Mouse (Mus musculus) limb, embryonic 14.5 days (tissue): ENCODE data around the gene N6amt1. TPM values are rescaled to one million over a fixed set of nuclear protein-coding genes. Genes with fewer than 3 reads are reported as not detected.

Experiments used
- ATAC-seq: fragments of 200-750 bp; cut with Nextera tagmentation; 2 replicates; pipeline ENCODE4 v1.8.0; 2017; ENCODE audit warnings: low read depth, moderate number of reproducible peaks, moderate TSS enrichment; ENCODE audit not compliant: low FRiP score
- DNase-seq: peaks from one replicate; pipeline ENCODE4 v3.0.0-alpha.2; 2015; ENCODE audit warnings: low spot score
- H3K27ac ChIP-seq: fragments of 300-500 bp; sonication (generic); replicated peaks from 2 replicates; pipeline ENCODE4 v1.5.1; 2014; ENCODE audit warnings: low read depth, mild to moderate bottlenecking, low read length, moderate library complexity, mixed read lengths
- H3K27me3 ChIP-seq: fragments of 300-500 bp; sonication (generic); 2 replicates; pipeline ENCODE4 v1.6.1; 2014; ENCODE audit warnings: low read length, mixed read lengths; ENCODE audit not compliant: control insufficient read depth, insufficient read depth
- H3K36me3 ChIP-seq: fragments of 300-500 bp; sonication (generic); 2 replicates; pipeline ENCODE4 v1.6.1; 2014; ENCODE audit warnings: mild to moderate bottlenecking, low read length, moderate library complexity, mixed read lengths; ENCODE audit not compliant: control insufficient read depth, insufficient read depth
- H3K4me1 ChIP-seq: fragments of 300-500 bp; sonication (generic); 2 replicates; pipeline ENCODE4 v1.6.1; 2014; ENCODE audit warnings: antibody characterized with exemption, low read length, mixed read lengths; ENCODE audit not compliant: control insufficient read depth, insufficient read depth
- H3K4me2 ChIP-seq: fragments of 300-500 bp; sonication (generic); replicated peaks from 2 replicates; pipeline ENCODE4 v1.6.1; 2014; ENCODE audit warnings: low read depth, mild to moderate bottlenecking, low read length, moderate library complexity; ENCODE audit not compliant: severe bottlenecking
- H3K4me3 ChIP-seq: fragments of 300-500 bp; sonication (generic); replicated peaks from 2 replicates; pipeline ENCODE4 v1.5.1; 2014; ENCODE audit warnings: low read length
- H3K9ac ChIP-seq: fragments of 300-500 bp; sonication (generic); 2 replicates; pipeline ENCODE4 v1.6.1; 2014; ENCODE audit warnings: mild to moderate bottlenecking, low read depth, low read length, moderate library complexity; ENCODE audit not compliant: severe bottlenecking
- H3K9me3 ChIP-seq: fragments of 300-500 bp; sonication (generic); 2 replicates; pipeline ENCODE4 v1.6.1; 2016; ENCODE audit warnings: low read length; ENCODE audit not compliant: control insufficient read depth
- POLR2A ChIP-seq: fragments of 200-500 bp; IDR thresholded peaks from 2 replicates; pipeline ENCODE4 v1.8.0; 2012; ENCODE audit warnings: inconsistent platforms, mild to moderate bottlenecking, moderate library complexity, borderline replicate concordance; ENCODE audit not compliant: insufficient read depth, insufficient read length; ENCODE audit errors: extremely low read depth
- WGBS: fragments of 180-500 bp; shearing (Covaris S2); extraction: QIAGEN DNeasy Blood & Tissue Kit; methylation state at CpG from one replicate; pipeline ENCODE4 v1.1.7; 2014; 5-methylcytosine and 5-hydroxymethylcytosine counted together
- polyA plus RNA-seq, 2 experiments: library from polyadenylated mRNA; depleted of rRNA in 1 of 2; stranded (reverse) in 1 of 2; unstranded in 1 of 2; fragments of >200 nt; fragmentation: Nextera tagmentation in 1 of 2; extraction: Ambion mirVana in 1 of 2; gene quantifications; 2 replicates each; pipeline versions ENCODE4 v1.2.1 to v1.2.3; 2012 to 2014

N6amt1 gene
- polyA plus RNA-seq, 2 experiments = 24.1 to 25.7 TPM

- DNase-seq (no peak), ATAC-seq (no peak)
- peak overlapping the region; percentile 56 for H3K4me3 ChIP-seq
- no peak overlapping the region for H3K9ac ChIP-seq
- 74% methylated on average over 7 of the region's 7 CpGs for WGBS
- 0 out of 2 replicates have a peak, but pooled peaks cover 5% of the 10 kb centered on the region for H3K4me1 ChIP-seq
- TF ChIP-seq POLR2A = no peak
- no peaks in the 10 kb centered on the region for H3K27me3 ChIP-seq
- H3K4me2 ChIP-seq = peak overlapping the region; percentile 47
- H3K9me3 ChIP-seq = peaks cover 5% of the 10 kb centered on the region; the same call in 1 of the 2 replicates
- no peak overlapping the region for H3K27ac ChIP-seq
- peaks cover 27% of the 10 kb centered on the region for H3K36me3 ChIP-seq
Measured at GRCm38 (mm10) chr16:87354748-87355147, 763 bp downstream of the N6amt1 start.

- Histone ChIP-seq H3K4me2 (no peak overlapping the region), H3K4me3 (no peak overlapping the region), H3K36me3 (peaks cover 56% of the 10 kb centered on the region), H3K4me1 (0 out of 2 replicates have a peak, but pooled peaks cover under 1% of the 10 kb centered on the region), H3K9ac (no peak overlapping the region), H3K9me3 (no peaks in the 10 kb centered on the region), H3K27me3 (no peaks in the 10 kb centered on the region), H3K27ac (no peak overlapping the region)
- TF ChIP-seq POLR2A = no peak
- ATAC-seq (no peak), DNase-seq (no peak)
- WGBS = 86% methylated on average over 6 of the region's 6 CpGs
Measured at GRCm38 (mm10) chr16:87360096-87360495, 6.1 kb downstream of the N6amt1 start.

GRCm38 (mm10) chr16:87364231-87364630 is 10.2 kb downstream of the N6amt1 start:
- WGBS = 91% methylated on average over 4 of the region's 4 CpGs

GRCm38 (mm10) chr16:87366035-87366434 is 12.1 kb downstream of the N6amt1 start:
- Histone ChIP-seq H3K4me3 (no peak overlapping the region), H3K36me3 (peaks cover 43% of the 10 kb centered on the region), H3K27ac (no peak overlapping the region), H3K27me3 (no peaks in the 10 kb centered on the region), H3K4me1 (no peaks in the 10 kb centered on the region), H3K4me2 (no peak overlapping the region), H3K9ac (no peak overlapping the region), H3K9me3 (no peaks in the 10 kb centered on the region)
- DNase-seq = no peak
- ATAC-seq = no peak
- WGBS = 53% methylated on average over 10 of the region's 10 CpGs
- TF ChIP-seq POLR2A = no peak

More at GRCm38 (mm10) chr16:87364231-87364630, 10.2 kb downstream of the N6amt1 start:
- Histone ChIP-seq H3K36me3 (peaks cover 50% of the 10 kb centered on the region), H3K27me3 (no peaks in the 10 kb centered on the region), H3K4me1 (no peaks in the 10 kb centered on the region), H3K9ac (no peak overlapping the region), H3K4me3 (no peak overlapping the region), H3K4me2 (no peak overlapping the region), H3K9me3 (no peaks in the 10 kb centered on the region), H3K27ac (no peak overlapping the region)
- DNase-seq (no peak), ATAC-seq (no peak)
- no peak for TF ChIP-seq POLR2A

- H3K9me3 ChIP-seq = no peaks in the 10 kb centered on the region
- WGBS = 86% methylated on average over 6 of the region's 6 CpGs
- H3K27ac ChIP-seq = no peak overlapping the region
- no peak for ATAC-seq
- H3K4me1 ChIP-seq = no peaks in the 10 kb centered on the region
- DNase-seq = no peak
- TF ChIP-seq POLR2A = no peak
- H3K36me3 ChIP-seq = peaks cover 43% of the 10 kb centered on the region
- H3K27me3 ChIP-seq = no peaks in the 10 kb centered on the region
- H3K4me3 ChIP-seq = no peak overlapping the region
- no peak overlapping the region for H3K4me2 ChIP-seq
- H3K9ac ChIP-seq = no peak overlapping the region
Measured at GRCm38 (mm10) chr16:87366445-87366844, 12.5 kb downstream of the N6amt1 start.

DNA sequence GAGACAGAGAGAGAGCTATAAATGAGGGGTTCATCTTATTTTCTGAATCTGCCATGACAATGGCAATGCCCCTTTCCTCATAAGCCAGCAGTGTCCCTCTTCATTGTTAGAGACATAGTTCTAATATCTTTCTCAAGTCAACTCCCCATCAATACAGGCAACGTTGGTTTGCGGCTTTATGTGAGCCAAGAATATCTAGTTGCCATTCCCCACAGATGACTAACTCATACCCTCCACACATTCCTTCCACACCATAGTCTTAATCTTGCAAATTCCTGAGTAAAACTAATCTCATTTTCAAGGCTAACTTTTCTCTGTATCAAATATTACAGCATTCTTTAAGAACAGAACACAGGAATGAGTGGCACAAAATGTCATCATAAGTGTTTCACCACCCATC is 29.0 kb downstream of the N6amt1 start:
- Histone ChIP-seq H3K36me3 (peaks cover 80% of the 10 kb centered on the region), H3K4me1 (no peaks in the 10 kb centered on the region), H3K27me3 (no peaks in the 10 kb centered on the region), H3K4me3 (no peak overlapping the region), H3K27ac (no peak overlapping the region), H3K9me3 (no peaks in the 10 kb centered on the region), H3K9ac (no peak overlapping the region), H3K4me2 (no peak overlapping the region)
- TF ChIP-seq POLR2A = no peak
- 93% methylated on average over 2 of the region's 2 CpGs for WGBS
- DNase-seq (no peak), ATAC-seq (no peak)
